Mouse (Mus musculus) heart, postnatal 4 days (tissue): Measurements from ENCODE around the gene Tnnc1. TPM values are rescaled to one million over a fixed set of nuclear protein-coding genes. Genes with fewer than 3 reads are reported as not detected.

ENCODE experiments used
- DNase-seq: peaks from one replicate; pipeline ENCODE4 v3.0.0; 2021
- total RNA-seq, 2 experiments: library from RNA; stranded (reverse); gene quantifications; 2 replicates each; pipeline ENCODE4 v1.2.3; 2021

The Tnnc1 gene
- total RNA-seq, 2 experiments from 2014 or later, result 5,292 to 5,773 TPM

DNA sequence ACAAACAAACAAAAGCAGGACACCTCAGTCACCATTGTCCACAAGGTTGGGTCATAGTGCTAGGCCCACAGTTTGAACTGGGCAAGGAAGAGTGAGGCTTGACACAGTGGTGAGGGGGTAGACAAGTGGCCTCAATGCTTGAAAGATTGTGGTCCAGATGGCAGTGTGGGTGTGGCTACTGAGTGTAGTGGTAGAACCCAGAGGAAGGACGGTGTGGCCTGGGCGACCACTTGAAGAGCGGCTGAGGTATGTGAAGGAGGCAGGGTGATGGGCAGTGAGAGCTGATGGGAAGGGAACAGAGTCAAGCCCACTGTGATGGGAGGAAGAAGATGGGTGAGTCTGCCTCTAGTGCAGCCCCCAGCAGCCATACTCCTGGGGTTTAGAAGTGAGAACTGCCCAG is 6.6 kb downstream of the Tnnc1 start:
- DNase-seq, result no peak

DNA sequence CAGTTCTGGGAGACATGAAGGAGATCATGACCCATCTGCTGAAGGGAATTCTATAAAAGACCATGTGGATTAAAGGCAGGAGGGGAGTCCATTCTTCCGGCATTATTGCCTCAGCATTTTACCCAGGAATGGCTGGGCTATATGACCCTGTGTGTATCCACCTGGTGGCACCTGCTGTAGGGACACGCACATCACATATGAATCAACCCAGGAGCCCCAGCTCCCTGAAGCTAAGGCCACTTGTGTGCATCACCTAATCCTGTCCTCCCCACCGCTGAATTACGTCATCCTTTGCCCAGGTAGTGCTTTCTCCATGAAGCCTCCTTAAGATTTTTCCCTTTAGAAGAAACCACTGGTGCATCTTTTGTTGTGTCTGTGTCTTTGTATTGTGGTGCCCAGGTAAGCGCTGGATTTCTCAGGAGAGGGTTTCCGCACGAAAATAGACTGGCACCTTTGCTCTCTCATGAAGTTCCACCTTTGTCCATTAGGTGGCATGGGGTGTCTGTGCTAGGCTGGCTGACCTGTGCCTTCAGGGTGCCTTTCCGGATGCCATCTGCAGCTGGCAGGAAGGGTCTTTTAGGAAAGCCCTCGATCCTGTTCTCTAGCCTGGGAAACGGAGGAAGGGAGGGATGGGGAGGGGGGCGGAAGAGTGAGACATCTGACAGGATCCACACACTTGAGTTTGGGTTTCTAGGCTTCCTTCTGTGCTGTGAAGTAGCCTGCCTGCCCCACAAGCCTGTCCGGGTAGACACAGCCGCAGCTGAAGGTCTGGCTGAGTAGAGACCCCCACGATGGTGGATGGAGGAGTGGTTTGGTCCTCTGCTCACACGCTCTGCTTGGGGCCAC is 7.3 kb downstream of the Tnnc1 start:
- DNase-seq, result peak; percentile 83

GRCm38 (mm10) chr14:31216846-31217245 is 8.7 kb downstream of the Tnnc1 start, which contains the start of gene Nisch:
Gene Nisch (minus strand): TSS chr14:31216946.
- DNase-seq, result no peak

DNA sequence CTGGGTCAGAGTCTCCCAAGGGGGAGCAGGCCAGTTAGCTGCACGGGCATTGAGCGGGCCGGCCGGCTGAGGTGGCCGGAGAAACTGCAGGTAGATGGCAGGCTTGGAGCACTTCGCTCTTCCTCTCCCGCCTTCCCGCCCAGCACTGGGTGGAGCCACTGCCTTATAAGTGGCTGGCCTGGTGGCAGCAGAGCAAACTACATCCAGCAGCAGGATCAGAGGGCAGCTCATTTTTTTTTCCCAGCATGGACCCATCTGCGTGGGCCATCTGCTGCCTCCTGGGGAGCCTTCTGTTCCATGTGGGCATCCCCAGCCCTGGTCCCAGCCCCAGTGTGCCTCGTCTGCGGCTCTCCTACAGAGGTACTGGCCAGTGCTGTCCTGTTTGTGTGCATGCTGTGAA is 9.6 kb downstream of the Tnnc1 start, which contains the start of gene Sema3g:
Gene Sema3g, plus strand, starts transcription at position 195 of the 400 bp plus-strand sequence.
- peak; percentile 82 for DNase-seq

- peak; percentile 80 for DNase-seq
Observed at GRCm38 (mm10) chr14:31226978-31227377, 18.9 kb downstream of the Tnnc1 start.

DNA sequence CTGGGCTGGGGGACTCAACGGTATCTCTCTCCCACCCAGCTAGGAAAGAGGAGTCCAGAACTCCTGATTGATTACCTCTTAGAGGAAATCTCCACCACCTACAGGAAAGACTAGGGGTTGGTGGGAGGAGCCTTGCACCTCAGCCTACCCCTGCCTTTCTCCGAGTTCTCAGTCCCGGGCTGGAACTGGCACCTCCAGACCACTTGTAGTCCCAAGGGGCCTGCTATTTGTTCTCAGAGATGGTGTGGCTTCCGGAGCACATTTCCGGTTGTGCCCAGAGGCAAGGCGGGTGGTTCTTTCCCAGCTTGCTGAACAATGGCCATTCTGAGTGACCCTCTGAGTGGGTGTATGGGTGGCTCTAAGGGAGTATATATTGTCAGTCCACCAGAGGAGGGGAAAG is 20.1 kb downstream of the Tnnc1 start:
- peak; percentile 36 for DNase-seq

- DNase-seq, result no peak
Observed at GRCm38 (mm10) chr14:31230442-31230841, 22.3 kb downstream of the Tnnc1 start.

DNA sequence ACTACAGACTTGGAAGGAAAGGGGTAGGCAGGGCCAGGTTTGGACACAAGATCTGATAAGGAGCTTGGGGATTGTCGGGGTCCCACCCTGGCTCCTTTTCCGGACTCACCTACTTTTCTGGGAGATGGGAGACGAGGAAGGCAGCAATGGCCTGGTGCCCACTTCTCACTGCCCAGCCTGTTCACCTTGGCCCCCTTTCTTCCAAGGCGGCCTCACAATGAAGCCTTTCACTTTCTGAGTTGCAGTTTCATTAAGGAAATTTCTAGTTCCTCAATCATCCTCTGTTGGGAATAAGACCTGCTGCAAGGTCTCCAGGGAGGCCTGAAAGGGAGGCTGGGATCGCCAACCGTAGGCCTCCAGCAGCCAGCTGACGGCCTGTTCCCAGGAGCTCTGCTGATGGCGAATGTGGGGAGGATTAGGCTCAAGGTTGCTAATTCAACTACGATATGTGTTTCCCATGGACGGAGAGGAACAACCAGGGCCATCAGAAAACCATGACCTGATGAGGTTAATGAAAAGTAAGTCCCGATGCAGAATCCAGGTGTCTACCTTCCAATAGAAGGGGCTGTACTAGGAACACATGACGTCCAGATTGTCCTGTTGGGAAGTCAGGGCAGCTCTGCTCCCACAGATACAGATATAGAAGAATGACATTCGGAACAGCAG is 24.4 kb downstream of the Tnnc1 start:
- DNase-seq, result peak; percentile 34

- DNase-seq, result peak; percentile 45
Observed at GRCm38 (mm10) chr14:31233070-31233995, 25.2 kb downstream of the Tnnc1 start.

DNA sequence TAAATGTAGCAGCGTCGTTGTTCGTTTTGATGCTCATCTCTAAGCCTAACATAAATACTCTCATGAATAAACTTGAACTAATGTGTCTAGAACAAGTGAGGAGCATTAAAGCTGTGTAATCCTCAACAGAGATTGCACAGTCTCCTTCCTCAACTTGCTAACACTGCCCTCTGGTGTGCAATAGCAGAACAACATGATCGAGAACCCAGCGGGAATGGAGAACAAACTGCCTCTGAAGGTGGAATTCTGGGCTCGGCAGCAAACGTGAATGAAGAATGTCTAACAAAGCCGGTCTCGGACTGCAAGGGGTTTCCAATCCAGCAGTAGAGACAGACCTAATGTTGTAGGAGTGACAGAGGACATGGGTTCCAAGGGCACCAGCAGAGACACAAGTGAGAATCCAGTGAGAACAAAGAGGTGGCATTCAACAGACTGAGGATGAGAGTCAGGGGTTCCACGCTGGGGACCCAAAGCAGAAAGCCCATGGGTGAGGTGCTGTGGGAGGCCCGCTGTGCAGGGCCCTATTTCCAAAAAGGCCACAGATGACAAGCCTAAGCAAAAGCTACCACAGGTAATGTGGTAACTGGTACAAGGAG is 26.0 kb downstream of the Tnnc1 start:
- peak; percentile 92 for DNase-seq

GRCm38 (mm10) chr14:31237101-31237882 is 29.2 kb downstream of the Tnnc1 start:
- peak; percentile 69 for DNase-seq

GRCm38 (mm10) chr14:31240528-31240927 is 32.4 kb downstream of the Tnnc1 start:
- no peak for DNase-seq

DNA sequence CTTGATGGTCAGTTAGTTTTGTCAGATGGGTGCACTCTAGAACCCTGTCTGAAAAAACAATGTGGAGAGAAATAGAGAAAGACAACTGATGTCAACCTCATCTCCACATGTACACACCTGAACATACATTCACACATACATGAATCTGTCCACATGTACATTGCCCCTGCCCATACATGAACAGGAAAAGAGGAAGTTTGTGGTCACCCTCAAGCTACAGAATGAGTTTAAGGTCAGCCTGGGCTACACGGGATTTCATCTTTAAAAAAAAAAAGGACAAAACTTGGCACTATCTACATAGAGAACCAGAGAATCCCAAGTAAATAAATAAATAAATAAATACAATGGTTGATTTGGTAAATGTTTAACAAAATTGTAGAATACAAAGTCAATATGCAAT is 36.7 kb downstream of the Tnnc1 start:
- DNase-seq, result no peak

DNA sequence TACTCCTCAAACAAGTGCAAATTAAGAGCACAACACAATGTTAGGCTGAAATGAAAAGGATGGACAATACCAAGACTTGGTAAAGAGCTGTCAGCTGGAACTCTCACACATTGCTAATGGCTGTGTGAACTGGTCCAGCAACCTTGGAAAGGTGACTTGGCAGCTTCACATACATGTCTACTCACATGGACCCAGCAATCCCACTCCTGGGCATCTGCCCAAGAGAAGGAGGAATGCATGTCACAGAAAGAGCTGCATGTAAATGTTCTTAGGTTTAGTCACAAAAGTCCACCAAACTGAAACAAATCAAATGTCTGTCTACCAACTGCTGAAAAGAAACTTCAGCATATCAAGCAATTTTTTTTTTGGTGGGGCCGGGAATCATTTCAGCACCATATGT is 37.8 kb downstream of the Tnnc1 start:
- no peak for DNase-seq

- no peak for DNase-seq
Observed at GRCm38 (mm10) chr14:31248396-31248795, 40.3 kb downstream of the Tnnc1 start.

DNA sequence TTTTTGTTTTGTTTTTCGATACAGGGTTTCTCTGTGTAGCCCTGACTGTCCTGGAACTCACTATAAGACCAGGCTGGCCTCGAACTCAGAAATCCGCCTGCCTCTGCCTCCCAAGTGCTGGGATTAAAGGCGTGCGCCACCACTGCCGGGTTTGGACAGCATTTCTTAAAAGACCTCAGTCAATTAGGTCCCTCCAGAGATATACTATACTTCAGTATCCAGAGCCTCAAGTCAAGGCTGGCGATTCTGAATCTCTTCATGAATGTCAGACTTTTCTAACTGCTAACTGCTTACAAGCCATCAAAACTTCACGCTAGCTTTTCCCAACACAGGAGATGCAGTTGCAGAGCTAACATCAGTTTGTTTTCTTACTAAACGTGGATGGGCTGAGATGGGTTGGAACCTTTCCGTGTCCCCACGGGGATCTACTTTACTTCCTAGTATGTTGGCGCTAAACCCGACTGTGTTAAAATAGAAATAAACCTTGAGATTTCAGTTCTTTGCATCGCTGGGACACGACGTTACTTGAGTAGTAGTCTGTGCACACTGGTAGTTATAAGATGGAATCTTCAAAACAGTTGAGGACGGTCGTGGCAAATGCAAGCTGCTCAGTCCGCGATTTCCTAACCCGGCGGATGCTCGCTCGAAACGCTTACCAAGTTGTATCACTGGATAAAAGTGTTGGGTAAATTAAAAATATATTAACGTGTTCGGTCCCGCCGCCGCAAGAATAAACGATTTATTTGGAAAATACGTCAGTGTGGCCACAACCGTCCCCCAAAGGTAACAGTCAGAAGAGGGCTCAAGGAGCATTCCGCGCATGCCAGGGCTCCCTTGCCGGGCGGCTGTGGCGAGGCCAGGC is 42.3 kb downstream of the Tnnc1 start:
- no peak for DNase-seq

DNA sequence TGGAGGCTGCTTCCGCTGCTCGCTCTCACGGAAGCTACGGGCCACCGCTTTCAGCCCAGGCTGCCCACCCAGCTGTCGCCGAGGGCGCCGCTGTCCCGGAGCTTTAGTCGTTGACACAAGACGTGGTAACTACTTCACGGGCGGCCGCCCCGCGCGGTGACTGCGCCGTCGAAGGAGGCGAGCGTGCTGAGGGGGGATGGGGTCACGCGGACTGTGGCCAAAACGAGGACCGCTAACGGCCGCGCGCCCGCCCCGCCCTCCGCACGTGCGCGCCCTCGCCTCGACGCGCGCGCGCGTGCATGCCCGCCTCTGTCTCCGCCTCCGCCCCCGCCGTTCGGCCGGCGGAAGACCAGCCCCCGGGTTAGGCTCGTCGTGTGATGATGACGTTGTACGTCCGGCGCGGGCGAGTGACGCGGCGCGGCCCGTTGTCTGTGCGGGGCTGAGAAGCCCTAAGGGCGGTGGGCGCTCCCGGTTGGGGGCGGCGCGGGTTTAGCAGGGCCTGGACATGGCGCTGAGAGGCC is 43.0 kb downstream of the Tnnc1 start, which contains the start of the genes Phf7 and Bap1:
Gene Phf7, minus strand, starts transcription at position 234 of the 521 bp plus-strand sequence.
Gene Bap1, plus strand, starts transcription at position 367 of the 521 bp plus-strand sequence.
- peak; percentile 97 for DNase-seq

- no peak for DNase-seq
Observed at GRCm38 (mm10) chr14:31251626-31252025, 43.5 kb downstream of the Tnnc1 start.

GRCm38 (mm10) chr14:31252091-31252490 is 44.0 kb downstream of the Tnnc1 start:
- no peak for DNase-seq
